Mouse (Mus musculus): ENCODE measurements at regions not wholly inside any gene's neighbourhood (a gene's known extent, or its start where the extent isn't known, plus 50 kb on each side); places are given as distances from the start of the nearest gene placed in this dataset.

DNA sequence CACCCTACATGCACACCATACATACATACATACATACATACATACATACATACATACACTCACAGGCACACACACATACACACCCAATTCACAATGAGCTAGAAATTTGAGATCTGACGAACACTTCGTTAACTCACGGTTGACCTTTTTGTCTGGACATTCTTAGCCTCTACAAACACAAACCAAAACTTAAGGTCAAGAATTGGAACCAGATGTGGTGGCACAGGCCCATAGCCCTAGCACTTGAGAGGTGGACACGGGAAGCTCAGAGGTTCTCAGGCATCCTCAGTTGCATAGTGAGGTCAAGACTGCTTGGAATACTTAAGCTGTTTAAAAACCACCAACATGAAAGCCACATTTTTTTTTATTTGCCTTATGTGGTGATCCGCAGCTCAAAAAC lies 692.9 kb downstream of the Vrk1 start:
- 83% methylated on average over 5 of the region's 5 CpGs for WGBS
- no peaks in the 10 kb centered on the region for H3K4me1 ChIP-seq

DNA sequence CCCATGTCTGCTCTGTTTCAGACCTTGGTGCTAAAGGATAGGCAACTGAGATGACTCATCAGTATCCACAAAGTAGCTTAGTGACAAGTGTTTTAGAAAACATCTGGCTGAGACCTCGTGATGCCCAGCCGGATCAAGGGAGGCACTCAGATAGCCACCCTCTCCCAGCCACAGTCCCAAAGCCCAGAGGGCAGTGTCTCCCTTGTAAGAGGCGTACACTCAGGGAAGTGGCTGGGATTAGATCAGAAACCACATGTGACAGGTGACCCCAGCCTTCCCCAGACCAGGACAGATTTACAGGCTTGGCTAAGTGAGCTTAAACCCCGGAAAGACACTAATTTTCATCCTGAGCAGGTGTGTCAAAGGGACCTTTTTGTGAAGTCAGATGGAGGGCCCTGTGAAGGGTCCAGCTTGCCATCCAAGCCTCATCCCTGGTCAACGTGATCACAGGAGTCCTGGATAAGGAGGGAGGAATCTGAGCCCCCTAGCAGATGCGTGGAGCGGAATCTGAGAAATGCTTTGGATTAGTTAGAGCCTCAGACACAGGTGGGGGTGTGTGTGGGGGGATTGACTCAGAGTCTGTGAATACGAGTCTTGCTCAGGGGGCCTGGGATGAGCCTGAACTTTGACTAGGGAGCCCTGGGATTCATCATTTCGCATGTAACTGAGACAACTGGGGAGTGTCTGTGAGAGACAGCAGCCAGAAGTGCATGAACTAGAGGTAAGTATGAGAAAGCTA lies 711.4 kb downstream of the Vrk1 start:
- Histone ChIP-seq H3K27me3 (ENCODE audit: low read depth, poor library complexity, severe bottlenecking) (peaks cover 12% of the 10 kb centered on the region; the same call in 1 of the 2 replicates), H3K4me1 (no peaks in the 10 kb centered on the region), H3K27ac (replicated peaks) (no peak overlapping the region), H3K9me3 (replicated peaks) (no peaks in the 10 kb centered on the region), H3K36me3 (no peaks in the 10 kb centered on the region), H3K4me3 (no peak overlapping the region)
- WGBS, result 74% methylated on average over 9 of the region's 9 CpGs
- no peak for DNase-seq (ENCODE audit: low spot score)

More for the DNA sequence above, 692.9 kb downstream of the Vrk1 start:
- no peaks in the 10 kb centered on the region for H3K9me3 ChIP-seq (replicated peaks)
- DNase-seq (ENCODE audit: low spot score), result no peak
- no peak overlapping the region for H3K4me3 ChIP-seq
- H3K36me3 ChIP-seq, result no peaks in the 10 kb centered on the region
- H3K27ac ChIP-seq (replicated peaks), result no peak overlapping the region
- no peaks in the 10 kb centered on the region for H3K27me3 ChIP-seq (ENCODE audit: low read depth, poor library complexity, severe bottlenecking)

DNA sequence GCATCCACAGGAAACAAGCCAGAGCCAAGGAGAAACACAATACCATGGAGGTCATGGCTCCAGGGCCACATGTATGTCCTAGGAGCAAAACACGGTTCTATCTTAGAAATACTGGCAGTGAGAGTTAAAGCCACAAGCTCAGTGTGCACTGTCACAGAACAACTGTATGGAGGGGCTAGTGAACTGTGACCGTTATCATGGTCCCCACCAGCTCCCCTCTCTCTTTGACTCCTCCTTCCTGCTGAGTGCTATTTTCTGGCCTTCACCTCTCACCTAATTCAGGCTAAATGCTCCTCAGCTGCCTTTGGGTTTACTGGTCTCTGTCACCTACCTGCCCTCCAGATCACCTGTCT lies 712.0 kb downstream of the Vrk1 start:
- no peak overlapping the region for H3K4me3 ChIP-seq
- no peak overlapping the region for H3K27ac ChIP-seq (replicated peaks)
- H3K36me3 ChIP-seq, result no peaks in the 10 kb centered on the region
- DNase-seq (ENCODE audit: low spot score), result no peak
- WGBS, result 77% methylated on average over 2 of the region's 2 CpGs
- H3K9me3 ChIP-seq (replicated peaks), result no peaks in the 10 kb centered on the region
- peaks cover 4% of the 10 kb centered on the region for H3K4me1 ChIP-seq
- peaks cover 12% of the 10 kb centered on the region; the same call in 1 of the 2 replicates for H3K27me3 ChIP-seq (ENCODE audit: low read depth, poor library complexity, severe bottlenecking)

DNA sequence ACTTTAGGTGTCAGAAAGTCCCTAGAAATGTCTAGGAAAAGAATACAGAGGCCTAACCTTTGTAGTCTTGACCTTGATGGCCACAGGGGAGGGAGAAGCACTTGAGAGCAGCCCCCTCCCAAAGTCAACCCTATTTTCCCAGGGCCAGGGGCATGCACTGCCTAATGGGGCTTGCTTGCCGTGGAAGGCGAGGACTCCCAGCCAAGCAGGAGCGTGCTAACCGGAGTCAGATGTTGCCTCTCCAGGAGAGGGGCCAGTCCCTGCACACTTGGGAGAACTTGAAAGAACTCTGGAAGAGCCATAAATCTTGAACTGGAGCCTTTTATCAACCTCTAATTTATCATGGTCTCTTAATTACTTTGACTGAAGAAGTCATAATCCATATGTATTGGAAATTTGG lies 712.7 kb downstream of the Vrk1 start:
- peaks cover 6% of the 10 kb centered on the region for H3K4me1 ChIP-seq
- H3K4me3 ChIP-seq, result no peak overlapping the region
- 82% methylated on average over 4 of the region's 4 CpGs for WGBS
- no peak for DNase-seq (ENCODE audit: low spot score)
- peaks cover 12% of the 10 kb centered on the region; the same call in 1 of the 2 replicates for H3K27me3 ChIP-seq (ENCODE audit: low read depth, poor library complexity, severe bottlenecking)
- H3K36me3 ChIP-seq, result no peaks in the 10 kb centered on the region
- no peaks in the 10 kb centered on the region for H3K9me3 ChIP-seq (replicated peaks)
- no peak overlapping the region for H3K27ac ChIP-seq (replicated peaks)

DNA sequence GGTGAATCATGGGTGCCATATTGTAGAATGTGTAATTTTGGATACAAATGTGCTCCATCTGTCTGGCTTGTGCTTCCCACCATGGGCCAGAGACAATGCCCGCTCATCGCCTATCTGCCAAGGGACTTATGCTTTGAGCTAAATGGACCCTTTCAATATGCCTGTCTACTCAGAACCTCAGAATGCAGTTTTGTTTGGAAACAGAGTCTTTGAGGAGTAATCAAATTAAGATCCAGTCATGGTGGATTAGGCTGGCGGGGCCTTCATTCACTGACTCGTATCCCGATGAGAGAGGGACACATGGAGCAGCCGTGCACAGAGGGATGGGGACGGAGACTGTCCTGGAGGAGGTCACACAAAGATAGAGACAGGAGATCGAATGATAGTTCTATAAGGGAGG lies 716.9 kb downstream of the Vrk1 start:
- H3K27ac ChIP-seq (replicated peaks), result no peak overlapping the region
- no peak overlapping the region for H3K4me3 ChIP-seq
- peaks cover 6% of the 10 kb centered on the region for H3K4me1 ChIP-seq
- H3K27me3 ChIP-seq (ENCODE audit: low read depth, poor library complexity, severe bottlenecking), result peaks cover 31% of the 10 kb centered on the region
- WGBS, result 58% methylated on average over 8 of the region's 8 CpGs
- peak; percentile 40 for DNase-seq (ENCODE audit: low spot score)
- H3K36me3 ChIP-seq, result no peaks in the 10 kb centered on the region
- no peaks in the 10 kb centered on the region for H3K9me3 ChIP-seq (replicated peaks)

DNA sequence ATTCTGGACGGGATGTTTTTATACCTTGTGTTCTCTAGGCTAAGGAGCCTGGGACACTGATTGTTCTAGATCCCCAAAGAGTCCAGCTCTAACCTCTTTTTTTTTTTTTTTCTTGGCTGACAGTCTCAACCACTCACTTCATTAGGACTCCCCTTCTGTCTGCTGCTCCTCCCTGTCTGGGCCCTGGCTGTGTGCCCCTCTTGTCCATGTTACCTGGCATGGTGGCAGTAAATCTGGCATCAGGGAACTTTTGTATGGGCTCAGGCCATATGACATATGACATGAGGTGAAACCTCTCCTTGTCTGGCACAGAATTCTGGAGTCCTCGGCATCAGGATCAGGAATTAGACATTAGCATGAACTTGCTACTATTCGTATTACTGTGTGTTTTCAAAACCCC lies 717.5 kb downstream of the Vrk1 start:
- 87% methylated on average over 3 of the region's 3 CpGs for WGBS
- DNase-seq (ENCODE audit: low spot score), result no peak
- Histone ChIP-seq H3K27ac (replicated peaks) (no peak overlapping the region), H3K27me3 (ENCODE audit: low read depth, poor library complexity, severe bottlenecking) (peaks cover 31% of the 10 kb centered on the region), H3K4me1 (peaks cover 6% of the 10 kb centered on the region), H3K4me3 (no peak overlapping the region), H3K36me3 (no peaks in the 10 kb centered on the region), H3K9me3 (replicated peaks) (no peaks in the 10 kb centered on the region)

DNA sequence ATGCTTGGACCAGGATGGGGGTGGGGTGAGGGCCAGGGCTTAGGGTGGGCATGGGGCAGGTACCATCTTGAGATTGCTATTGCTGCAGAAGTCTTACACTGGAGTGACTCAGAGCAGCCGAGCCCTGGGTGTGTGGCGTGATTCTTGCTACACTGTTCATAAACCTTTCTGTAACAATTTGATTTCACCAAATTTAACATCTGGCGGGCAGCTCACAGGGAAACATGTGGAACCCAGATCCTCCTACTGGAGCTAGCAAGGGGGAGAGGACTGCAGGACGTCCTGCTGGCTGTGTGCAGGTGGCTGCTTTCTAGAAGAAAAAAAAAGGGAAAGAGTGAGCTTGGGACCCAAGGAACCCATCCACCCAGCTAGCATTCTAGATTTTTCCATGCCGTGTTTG lies 719.7 kb downstream of the Vrk1 start:
- Histone ChIP-seq H3K36me3 (no peaks in the 10 kb centered on the region), H3K27me3 (ENCODE audit: low read depth, poor library complexity, severe bottlenecking) (peaks cover 22% of the 10 kb centered on the region), H3K9me3 (replicated peaks) (no peaks in the 10 kb centered on the region), H3K4me3 (no peak overlapping the region), H3K27ac (replicated peaks) (no peak overlapping the region), H3K4me1 (peaks cover 6% of the 10 kb centered on the region)
- DNase-seq (ENCODE audit: low spot score), result no peak
- WGBS, result 89% methylated on average over 5 of the region's 5 CpGs

DNA sequence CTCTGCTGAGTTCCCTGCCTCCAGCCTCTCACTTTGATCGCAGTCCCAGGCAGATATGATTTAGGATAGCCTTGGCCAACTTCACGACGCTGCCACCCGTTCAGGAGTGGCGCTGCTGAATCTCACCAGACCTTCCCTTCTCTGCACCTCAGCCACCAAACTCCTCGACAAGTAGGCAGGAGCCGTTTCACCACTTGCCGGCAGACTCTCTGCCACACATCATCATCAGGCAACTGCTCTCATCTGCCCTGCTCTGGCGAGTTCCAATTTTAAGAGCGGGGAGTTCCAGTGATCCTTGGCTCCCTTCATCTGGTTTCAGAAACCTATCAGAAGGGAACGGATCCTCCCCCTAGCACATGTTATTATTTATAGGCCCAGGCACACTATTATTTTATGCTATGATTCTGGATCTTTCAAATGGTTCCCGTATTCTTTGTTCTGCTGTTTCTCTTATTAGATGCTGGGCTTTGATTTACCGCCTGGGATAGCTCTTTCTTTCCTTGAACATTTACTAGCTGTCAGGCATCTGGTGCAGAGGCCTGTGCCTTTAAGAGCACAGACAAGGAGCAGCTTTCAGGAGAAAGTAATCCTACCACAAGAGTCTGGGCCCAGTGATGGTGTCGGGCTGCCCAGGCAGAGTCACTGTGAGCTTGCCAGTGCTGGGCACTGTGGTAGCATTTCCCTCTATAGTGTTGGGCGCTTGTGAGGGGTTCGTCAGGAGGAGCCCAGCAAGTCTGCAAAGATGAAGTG lies 722.3 kb downstream of the Vrk1 start:
- H3K4me3 ChIP-seq, result no peak overlapping the region
- H3K36me3 ChIP-seq, result no peaks in the 10 kb centered on the region
- 80% methylated on average over 16 of the region's 16 CpGs for WGBS
- H3K27me3 ChIP-seq (ENCODE audit: low read depth, poor library complexity, severe bottlenecking), result peaks cover 19% of the 10 kb centered on the region
- no peaks in the 10 kb centered on the region; the same call in 1 of the 2 replicates for H3K4me1 ChIP-seq
- no peak for DNase-seq (ENCODE audit: low spot score)
- no peaks in the 10 kb centered on the region for H3K9me3 ChIP-seq (replicated peaks)
- H3K27ac ChIP-seq (replicated peaks), result no peak overlapping the region

DNA sequence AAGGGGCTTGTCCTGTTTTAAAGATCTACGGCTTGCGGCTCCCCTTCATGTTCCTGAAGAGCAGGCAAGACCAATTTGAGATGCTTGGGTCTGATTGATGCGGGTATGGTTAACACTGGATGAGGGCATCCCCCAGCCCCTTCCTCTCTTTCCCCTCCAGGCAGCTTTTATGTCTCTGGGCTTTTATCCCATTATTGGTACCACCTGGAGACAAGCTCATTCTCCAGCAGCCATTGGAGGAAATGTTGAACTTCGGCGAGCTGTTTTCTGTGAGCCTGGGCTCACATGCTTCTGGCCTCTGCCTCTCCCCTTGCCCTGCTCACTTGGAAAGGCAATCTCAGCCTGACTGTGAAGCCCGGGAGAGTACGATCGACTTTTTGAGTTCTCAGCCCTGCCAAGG lies 738.7 kb downstream of the Vrk1 start:
- Histone ChIP-seq H3K4me3 (no peak overlapping the region), H3K36me3 (no peaks in the 10 kb centered on the region), H3K27me3 (ENCODE audit: low read depth, poor library complexity, severe bottlenecking) (no peaks in the 10 kb centered on the region), H3K27ac (replicated peaks) (no peak overlapping the region), H3K9me3 (replicated peaks) (peaks cover 4% of the 10 kb centered on the region; the same call in 1 of the 2 replicates), H3K4me1 (no peaks in the 10 kb centered on the region)
- no peak for DNase-seq (ENCODE audit: low spot score)
- 88% methylated on average over 8 of the region's 8 CpGs for WGBS

DNA sequence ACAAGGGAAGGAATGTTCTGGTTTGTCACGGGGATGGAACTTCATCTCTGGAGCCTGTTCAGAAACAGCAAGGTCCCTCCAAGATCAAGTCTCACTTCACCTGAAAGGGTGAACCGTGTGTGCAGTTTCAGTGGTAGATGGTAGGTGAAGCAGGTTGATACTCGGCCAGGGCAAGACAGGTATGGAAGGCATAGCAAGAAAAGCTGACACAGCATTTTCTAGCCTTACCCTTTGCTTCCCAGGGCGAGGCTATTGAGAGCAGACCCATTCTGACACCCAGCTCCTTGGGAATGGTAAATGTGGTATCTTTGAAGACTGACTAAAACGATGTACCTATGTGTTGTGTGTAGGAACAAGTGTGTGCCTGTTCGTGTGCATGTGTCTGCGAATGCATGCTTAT lies 724.9 kb upstream of the 3110018I06Rik start:
- no peaks in the 10 kb centered on the region; the same call in 1 of the 2 replicates for H3K9me3 ChIP-seq (replicated peaks)
- H3K4me1 ChIP-seq, result no peaks in the 10 kb centered on the region
- H3K27ac ChIP-seq (replicated peaks), result no peak overlapping the region
- H3K4me3 ChIP-seq, result no peak overlapping the region
- H3K27me3 ChIP-seq (ENCODE audit: low read depth, poor library complexity, severe bottlenecking), result no peaks in the 10 kb centered on the region
- H3K36me3 ChIP-seq, result no peaks in the 10 kb centered on the region
- 86% methylated on average over 7 of the region's 7 CpGs for WGBS
- no peak for DNase-seq (ENCODE audit: low spot score)

DNA sequence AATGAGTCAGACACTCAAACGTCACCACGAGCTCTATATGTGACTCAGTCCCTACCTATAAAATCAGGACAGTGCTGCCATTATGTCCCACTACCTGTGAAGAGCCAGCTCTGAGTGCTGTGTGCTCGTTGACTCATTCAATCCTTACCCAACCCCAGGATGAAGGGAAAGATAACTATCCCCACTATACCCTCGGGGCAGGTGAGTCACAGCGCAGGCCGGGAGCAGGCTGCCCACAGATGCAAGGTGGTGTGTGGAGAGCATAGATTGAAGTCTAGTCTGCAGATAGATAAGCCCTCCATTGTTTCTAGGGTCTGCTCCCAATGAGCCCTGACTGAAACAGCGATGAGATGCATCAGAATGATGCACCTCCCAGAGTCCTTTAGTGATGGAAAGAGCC lies 723.9 kb upstream of the 3110018I06Rik start:
- H3K9me3 ChIP-seq (replicated peaks), result no peaks in the 10 kb centered on the region; the same call in 1 of the 2 replicates
- no peaks in the 10 kb centered on the region for H3K36me3 ChIP-seq
- no peak overlapping the region for H3K4me3 ChIP-seq
- H3K27ac ChIP-seq (replicated peaks), result no peak overlapping the region
- H3K4me1 ChIP-seq, result no peaks in the 10 kb centered on the region
- H3K27me3 ChIP-seq (ENCODE audit: low read depth, poor library complexity, severe bottlenecking), result no peaks in the 10 kb centered on the region
- no peak for DNase-seq (ENCODE audit: low spot score)
- 84% methylated on average over 7 of the region's 7 CpGs for WGBS

DNA sequence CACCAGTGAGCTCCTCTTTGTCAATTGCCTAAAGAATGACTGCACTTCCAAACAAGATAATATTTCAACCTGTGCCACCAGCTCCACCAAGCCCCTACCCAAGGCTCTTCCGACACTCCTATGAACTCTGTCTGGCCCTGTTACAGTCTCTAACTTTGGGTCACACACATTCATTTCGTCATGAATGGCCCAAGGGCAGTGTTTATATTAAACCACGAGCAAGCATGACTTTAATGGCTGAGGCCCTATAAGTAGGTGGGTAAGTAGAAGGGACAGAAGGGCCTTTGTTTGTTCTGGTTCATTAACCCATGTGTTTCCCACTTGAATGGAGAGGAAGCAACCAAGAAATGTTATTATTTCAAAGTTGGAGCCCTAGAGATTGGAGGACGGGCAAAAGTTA lies 714.9 kb upstream of the 3110018I06Rik start:
- Histone ChIP-seq H3K4me1 (no peaks in the 10 kb centered on the region), H3K27ac (replicated peaks) (no peak overlapping the region), H3K27me3 (ENCODE audit: low read depth, poor library complexity, severe bottlenecking) (no peaks in the 10 kb centered on the region), H3K36me3 (no peaks in the 10 kb centered on the region), H3K9me3 (replicated peaks) (no peaks in the 10 kb centered on the region), H3K4me3 (no peak overlapping the region)
- no peak for DNase-seq (ENCODE audit: low spot score)
- WGBS, result 79% methylated on average over 4 of the region's 4 CpGs

DNA sequence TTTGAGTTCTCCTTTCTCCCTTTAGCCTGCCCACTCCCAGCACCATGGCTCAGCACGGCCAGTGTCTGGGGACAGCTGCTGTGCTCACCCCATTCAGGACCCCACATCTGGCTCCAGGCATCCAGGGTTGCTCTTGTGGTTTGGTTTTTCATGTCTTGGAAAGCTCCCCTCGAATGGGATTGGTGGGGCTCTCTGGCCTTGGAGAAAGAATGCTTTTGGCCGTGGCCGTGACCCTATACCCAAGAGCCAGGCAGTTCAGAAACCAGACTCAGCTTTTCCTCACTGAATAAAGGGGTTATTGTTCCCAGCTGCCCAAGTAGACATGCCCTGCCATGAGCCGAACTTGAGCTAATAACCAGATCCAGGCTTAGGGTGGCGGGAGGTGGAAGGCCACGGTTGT lies 691.8 kb upstream of the 3110018I06Rik start:
- Histone ChIP-seq H3K27ac (replicated peaks) (no peak overlapping the region), H3K4me3 (no peak overlapping the region), H3K4me1 (no peaks in the 10 kb centered on the region), H3K27me3 (ENCODE audit: low read depth, poor library complexity, severe bottlenecking) (no peaks in the 10 kb centered on the region), H3K36me3 (no peaks in the 10 kb centered on the region), H3K9me3 (replicated peaks) (no peaks in the 10 kb centered on the region)
- 76% methylated on average over 7 of the region's 7 CpGs for WGBS
- DNase-seq (ENCODE audit: low spot score), result no peak

Data from midbrain, embryonic 10.5 days (tissue).